Mouse (Mus musculus) megakaryocyte, embryonic 14.5 days (primary cell): ENCODE results near the gene Slx1b.

ENCODE experiments used
- FLI1 ChIP-seq: IDR thresholded peaks from 2 replicates; pipeline ENCODE4 v1.6.1; 2012; ENCODE audit warnings: low read length, inconsistent platforms, mixed read lengths
- GATA1 ChIP-seq: IDR thresholded peaks from 3 replicates; pipeline ENCODE4 v1.6.1; 2012; ENCODE audit warnings: mixed read lengths, low read length, inconsistent platforms, borderline replicate concordance

GRCm38 (mm10) chr7:126691676-126692075, 3.9 kb downstream of the Slx1b start:
- no peak for TF ChIP-seq FLI1
- no peak for TF ChIP-seq GATA1
